Mouse (Mus musculus) ovary, postnatal 10 days (tissue): ENCODE results near the gene Kcnmb1.

Source experiments
- DNase-seq: peaks from one replicate; pipeline ENCODE4 v3.0.0; 2022; ENCODE audit warnings: low spot score

Kcnmb1 gene

DNA sequence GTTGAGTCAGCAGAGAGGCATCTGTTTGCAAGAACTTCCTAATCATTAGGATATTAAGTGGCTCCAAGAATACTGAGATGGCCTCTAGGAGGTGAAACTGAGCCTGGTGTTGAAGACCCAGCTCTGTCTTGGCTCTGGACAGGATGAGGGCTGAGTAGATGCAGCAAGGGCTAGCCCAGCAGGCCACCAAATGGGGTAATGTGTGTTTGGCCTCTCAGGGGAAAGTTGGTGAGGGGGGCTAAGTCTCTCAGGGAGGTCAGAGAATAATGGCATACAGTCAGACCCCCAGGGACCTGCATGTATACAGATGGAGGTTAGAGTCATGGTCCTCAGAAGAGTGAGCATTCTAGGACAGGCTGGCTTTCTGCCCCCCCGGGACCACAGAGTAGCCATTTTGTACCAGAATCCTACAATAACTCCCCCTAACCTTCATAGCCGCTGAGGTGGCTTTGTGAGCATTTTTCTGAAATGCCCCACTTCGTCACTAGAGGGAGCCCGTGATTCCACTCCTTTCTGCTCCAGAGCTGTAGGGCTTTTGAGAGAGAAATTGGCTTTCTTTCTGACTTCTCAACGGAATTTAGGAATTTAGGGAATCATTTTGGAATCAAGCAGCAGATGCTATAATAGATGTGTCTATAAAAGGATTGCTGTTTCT is 39.3 kb downstream of the Kcnmb1 start:
- DNase-seq: no peak

DNA sequence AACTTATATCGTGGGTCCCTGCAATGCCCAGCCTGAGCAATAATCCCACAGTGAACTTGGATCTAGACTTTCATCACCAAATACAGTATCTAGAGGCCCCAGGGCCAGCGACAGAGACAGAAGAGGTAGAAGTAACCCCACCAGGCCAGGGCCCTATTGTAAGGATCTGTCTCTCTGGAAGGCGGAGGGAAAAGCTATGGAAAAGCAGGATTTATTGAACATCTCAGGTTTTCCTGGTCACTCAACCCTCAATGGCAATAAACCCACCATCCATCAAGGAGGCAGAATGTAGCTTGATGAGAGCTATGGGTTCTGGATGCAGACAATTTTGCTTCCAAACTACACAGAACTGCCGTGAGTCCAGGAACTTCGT is 39.8 kb downstream of the Kcnmb1 start:
- DNase-seq: no peak

DNA sequence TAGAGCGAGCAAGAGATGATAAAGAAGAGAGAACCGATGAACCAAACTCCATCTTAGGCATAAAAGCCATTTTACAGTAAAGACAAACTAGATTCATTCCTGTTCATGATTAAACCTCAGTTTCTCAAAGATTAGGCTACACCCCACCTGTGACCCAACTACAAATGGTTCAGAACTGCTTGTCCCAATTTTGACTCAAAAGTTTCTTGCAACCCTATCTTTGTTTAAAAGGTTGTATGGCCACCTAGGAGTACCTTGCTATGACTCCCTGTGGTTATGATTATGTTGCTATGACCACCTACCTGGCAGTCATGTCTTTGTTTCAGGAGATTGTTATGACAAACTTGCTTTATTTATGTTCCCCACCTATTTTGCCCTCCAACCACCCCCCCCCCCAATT is 44.8 kb downstream of the Kcnmb1 start:
- DNase-seq: no peak

GRCm38 (mm10) chr11:34008214-34008613 is 45.4 kb downstream of the Kcnmb1 start:
- DNase-seq: no peak

DNA sequence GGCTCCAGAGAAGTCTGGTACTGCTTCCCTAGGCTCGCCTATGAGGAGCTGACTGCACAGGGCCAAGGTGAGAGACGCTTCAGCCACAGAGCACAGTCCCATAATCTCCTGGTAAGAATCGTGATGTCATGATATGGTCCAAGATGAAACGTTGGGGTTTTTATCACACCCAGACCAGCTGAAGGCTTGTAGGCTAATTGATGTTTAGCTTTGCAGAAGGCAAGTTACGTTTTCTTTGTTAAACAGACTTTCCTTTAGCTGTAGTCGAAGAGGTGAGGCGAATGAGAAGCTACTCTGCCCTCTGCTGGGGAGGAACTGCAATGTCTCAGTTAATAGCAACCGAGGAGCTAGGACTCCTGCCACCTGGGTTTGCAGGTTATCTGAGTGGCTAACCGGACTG is 45.9 kb downstream of the Kcnmb1 start:
- DNase-seq: no peak

- no peak for DNase-seq
These were observed 46.7 kb downstream of the Kcnmb1 start for GRCm38 (mm10) chr11:34009316-34010087.

DNA sequence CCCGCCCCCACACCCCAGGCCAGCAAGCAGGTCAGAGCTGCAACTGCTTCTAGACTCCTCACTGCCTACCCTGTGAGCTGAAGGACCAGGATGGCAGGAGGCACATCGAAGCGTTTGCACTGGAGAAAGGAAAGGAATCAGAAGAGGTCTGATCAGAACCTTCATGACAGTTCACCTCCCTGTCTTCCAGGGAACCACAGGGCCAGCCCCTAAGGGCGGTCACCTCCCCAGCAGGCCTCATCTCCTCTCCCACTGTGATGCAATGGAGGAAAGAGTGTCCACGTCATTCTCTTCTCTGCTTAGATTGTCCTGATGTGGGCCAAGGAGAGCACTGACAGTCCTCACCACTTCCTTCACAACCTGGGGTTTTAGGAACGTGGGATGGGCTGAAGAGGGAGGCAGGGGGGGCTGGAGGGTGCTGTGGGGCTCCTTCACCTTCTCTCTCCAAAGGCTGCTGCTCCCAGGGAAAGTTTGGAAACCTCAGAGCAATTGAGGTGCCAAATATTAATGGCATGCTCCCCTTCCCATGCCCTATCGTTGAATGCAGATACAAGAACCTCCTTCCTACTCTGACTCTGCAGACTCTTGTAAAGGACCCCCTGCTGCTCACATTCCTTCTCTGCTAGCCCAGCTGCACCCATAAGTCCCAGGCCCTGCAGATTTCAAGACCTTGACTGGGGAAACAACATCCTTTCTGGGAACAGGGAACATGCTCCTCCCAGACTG is 47.5 kb downstream of the Kcnmb1 start:
- no peak for DNase-seq

GRCm38 (mm10) chr11:34010859-34011172 is 48.0 kb downstream of the Kcnmb1 start:
- DNase-seq: no peak

DNA sequence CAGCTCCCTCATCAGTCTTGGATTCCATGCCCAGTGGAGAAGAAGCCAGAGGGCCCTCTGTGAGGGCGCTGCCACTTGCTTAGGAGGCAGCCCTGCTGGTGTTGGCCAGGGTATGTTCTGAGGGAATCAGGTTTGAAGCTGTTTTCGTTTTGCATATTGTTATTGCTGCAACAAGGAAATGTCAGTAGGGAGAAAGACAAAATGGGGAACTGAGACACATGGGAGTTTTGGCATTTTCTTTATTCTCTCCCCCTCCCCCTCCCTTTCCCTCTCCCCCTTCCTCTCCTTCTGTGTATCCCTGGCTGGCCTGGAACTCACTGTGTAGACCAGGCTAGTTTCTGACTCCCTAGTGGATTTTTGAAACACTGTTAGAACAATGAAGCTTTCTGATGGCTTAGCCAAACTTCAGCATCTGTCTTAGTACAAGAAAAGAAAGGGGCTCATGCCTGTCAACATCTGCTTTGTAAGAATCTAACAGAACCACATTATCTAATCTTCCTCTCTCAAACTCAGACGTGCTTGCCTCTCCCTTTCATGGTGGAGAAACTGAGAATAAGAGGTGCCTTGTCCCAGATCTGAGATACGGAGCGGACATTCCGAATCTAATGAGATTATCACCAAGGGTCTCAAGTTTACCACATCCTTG is 49.3 kb downstream of the Kcnmb1 start:
- DNase-seq: no peak
